Comparison of ENCODE assay signal across 8 mouse cellular contexts in genomic region chr10:17869822-17870662, GRCm38 (mm10).
DNase-seq lines count a peak whose midpoint lies in the region; ATAC-seq and TF ChIP-seq lines count a peak whose summit lies in the region.

No protein-coding gene starts in this region.

- peak; percentile 97 for ATAC-seq in forebrain, embryonic 13.5 days

- TF ChIP-seq POLR2A in olfactory bulb, adult 2 months (IDR thresholded peaks at IDR 0.05; ENCODE audit: insufficient read depth, low read depth, low read length), result no peak
- TF ChIP-seq POLR2A in thymus, adult 2 months (IDR thresholded peaks at IDR 0.05; ENCODE audit: control insufficient read depth, extremely low read depth, insufficient read depth, low read length, poor library complexity), result no peak

- intact Hi-C loops in heart, postnatal 10 days (cut with DNase I), result loop anchor here (1.0 kb wide), 2 partner anchors 137 to 327 kb away; no protein-coding TSS in a partner anchor

- no peak overlapping the region for H3K9ac ChIP-seq in forebrain, embryonic 13.5 days

- TF ChIP-seq CTCF in olfactory bulb, adult 2 months (IDR thresholded peaks at IDR 0.05; ENCODE audit: insufficient read depth, low read depth, low read length), result peak; percentile 56; the same call in 1 of the 2 replicates
- TF ChIP-seq CTCF in thymus, adult 2 months (IDR thresholded peaks at IDR 0.05; ENCODE audit: borderline replicate concordance, control insufficient read depth, extremely low read depth, insufficient read depth, low read length, poor library complexity), result peak; percentile 68; the same call in 1 of the 2 replicates

- H3K9me3 ChIP-seq in forebrain, embryonic 13.5 days (replicated peaks), result no peaks in the 10 kb centered on the region

- peak; percentile 11 to 14 for DNase-seq in CD8-positive naive resting alpha-beta T cell, adult 2 months (ENCODE audit: low read depth in 2 of 2, low spot score in 2 of 2)
- peak; percentile 51 for DNase-seq in brain, embryonic 18.5 days (ENCODE audit: low read depth, low spot score)
- DNase-seq in heart, postnatal 10 days, result peak; percentile 73 to 82
- DNase-seq in kidney, postnatal 4 days, result peak; percentile 71 to 79
- DNase-seq in lung, adult 18-20 months, result peak; percentile 57 to 66
- peak; percentile 56 for DNase-seq in thymus, adult 2 months

- H3K4me2 ChIP-seq in forebrain, embryonic 13.5 days, result no peak overlapping the region

- H3K27ac ChIP-seq in forebrain, embryonic 13.5 days, result no peak overlapping the region
- no peak overlapping the region for H3K27ac ChIP-seq in olfactory bulb, adult 2 months (ENCODE audit: insufficient read depth, low read depth, low read length)
- no peak overlapping the region for H3K27ac ChIP-seq in thymus, adult 2 months (ENCODE audit: control insufficient read depth, insufficient read depth, low read length)

- H3K36me3 ChIP-seq in forebrain, embryonic 13.5 days (ENCODE audit: poor library complexity, severe bottlenecking), result no peaks in the 10 kb centered on the region
- no peaks in the 10 kb centered on the region for H3K36me3 ChIP-seq in thymus, adult 2 months (ENCODE audit: control insufficient read depth, insufficient read depth, low read length)

- H3K4me3 ChIP-seq in forebrain, embryonic 13.5 days, result no peak overlapping the region
- no peak overlapping the region for H3K4me3 ChIP-seq in olfactory bulb, adult 2 months (ENCODE audit: insufficient read depth, low read depth, low read length)
- no peak overlapping the region for H3K4me3 ChIP-seq in thymus, adult 2 months (ENCODE audit: control insufficient read depth, insufficient read depth, low read length)

- no peaks in the 10 kb centered on the region for H3K27me3 ChIP-seq in forebrain, embryonic 13.5 days
- no peaks in the 10 kb centered on the region for H3K27me3 ChIP-seq in thymus, adult 2 months (ENCODE audit: control insufficient read depth, insufficient read depth, low read length)

- WGBS in forebrain, embryonic 13.5 days, result 27% methylated on average over 5 of the region's 5 CpGs
- WGBS in olfactory bulb, adult 2 months, result 26% methylated on average over 5 of the region's 5 CpGs
- WGBS in thymus, adult 2 months, result 68% methylated on average over 5 of the region's 5 CpGs

- no peaks in the 10 kb centered on the region for H3K4me1 ChIP-seq in forebrain, embryonic 13.5 days
- no peaks in the 10 kb centered on the region for H3K4me1 ChIP-seq in olfactory bulb, adult 2 months (ENCODE audit: control insufficient read depth, insufficient read depth, low read length)
- H3K4me1 ChIP-seq in thymus, adult 2 months (replicated peaks; ENCODE audit: control insufficient read depth, insufficient read depth, low read length), result no peaks in the 10 kb centered on the region

Comparison
In these comparisons a context has a peak if more than half of its experiments do, and no peak if none do; other contexts are left out.
1. DNase-seq: peak in every context shown above with its lines; median percentile 78 in heart, postnatal 10 days; 75 in kidney, postnatal 4 days; 62 in lung, adult 18-20 months; 56 in thymus, adult 2 months; 51 in brain, embryonic 18.5 days; 12 in CD8-positive naive resting alpha-beta T cell, adult 2 months.